Mouse (Mus musculus): ENCODE data around the gene Lnx2. TPM values are rescaled to one million over a fixed set of nuclear protein-coding genes. Genes with fewer than 3 reads are reported as not detected.

Lnx2 gene
- total RNA-seq, 4 experiments from 2014 or later, result 7.4 to 11.5 (median 9.4) TPM

DNA sequence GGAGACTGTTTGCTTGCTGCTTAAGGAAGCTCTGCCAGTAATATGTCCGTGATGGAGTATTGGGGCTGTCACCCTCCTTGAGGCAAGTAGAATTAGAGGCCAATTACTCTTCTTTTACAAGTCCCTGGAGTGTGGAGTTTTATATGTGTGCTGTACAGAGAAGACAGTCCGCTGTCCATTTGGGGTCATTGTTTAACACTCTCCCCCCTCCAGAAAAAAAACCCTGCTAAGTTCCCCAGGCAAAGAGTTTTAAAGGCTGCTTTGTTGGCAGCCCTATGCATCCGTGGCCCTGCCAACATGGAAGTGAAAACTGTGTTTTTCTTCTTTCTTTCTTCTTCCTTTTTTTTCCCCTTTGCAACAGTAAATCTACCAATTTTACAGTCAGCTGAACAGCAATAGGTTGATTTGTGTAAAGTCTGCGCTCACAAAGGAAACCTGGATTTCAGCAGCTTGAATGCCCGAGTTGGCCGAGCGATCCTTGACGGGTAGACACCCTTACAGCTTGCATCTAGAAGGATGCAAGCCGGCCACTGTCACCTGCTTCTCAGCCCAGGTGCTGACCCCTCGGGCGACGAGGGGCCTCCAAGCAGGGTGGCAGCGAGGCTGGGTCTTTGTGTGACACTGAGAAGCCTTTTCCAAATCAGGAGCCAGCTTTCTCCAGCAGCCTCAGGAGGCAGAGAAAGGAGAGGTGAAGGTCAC lies 107.5 kb downstream of the Lnx2 start:
- DNase-seq (ENCODE audit: low spot score), result no peak

Other genes with a start within 250 kb of the Lnx2 start
- gene Rpl21, start 243.7 kb downstream of the Lnx2 start, total RNA-seq (2022), result 100 to 1,000 TPM in 3 of 4 experiments, 10 to 100 TPM in 1; 76.1 to 145 (median 124) TPM
- 1 to 10 TPM; 1.3 to 2.6 (median 2.0) TPM for gene Rasl11a, start 231.5 kb downstream of the Lnx2 start, total RNA-seq (2022)
- gene Gtf3a, start 127.9 kb downstream of the Lnx2 start, total RNA-seq (2022), result 10 to 100 TPM; 15.8 to 22.6 (median 19.9) TPM
- gene Mtif3, start 112.8 kb downstream of the Lnx2 start, total RNA-seq (2022), result 10 to 100 TPM; 26.8 to 38.0 (median 31.5) TPM
- 10 to 100 TPM; 66.0 to 75.4 (median 70.5) TPM for gene Polr1d, start 464 bp upstream of the Lnx2 start, total RNA-seq (2022)
- gene Gsx1, start 112.1 kb upstream of the Lnx2 start, total RNA-seq (2022), result not detected
- not detected for gene Pdx1, start 193.4 kb upstream of the Lnx2 start, total RNA-seq (2022)
- gene Cdx2, start 230.7 kb upstream of the Lnx2 start, total RNA-seq (2022), result not detected
- not detected for gene Urad, start 245.9 kb upstream of the Lnx2 start, total RNA-seq (2022)

All from heart, adult 8-10 months (tissue).